Mouse (Mus musculus) spleen, postnatal 10 days (tissue): ENCODE measurements around the gene Kbtbd13.
"Not testable (repeated sequence)": the region's sequence is repeated elsewhere in the genome, so short reads cannot be mapped to it uniquely, and the experiment has no call there.

Experiments used
- DNase-seq, 2 experiments: peaks; one replicate each; pipeline ENCODE4 v3.0.0; 2021 to 2022; ENCODE audit warnings: low spot score in 2 of 2

Gene Kbtbd13

DNA sequence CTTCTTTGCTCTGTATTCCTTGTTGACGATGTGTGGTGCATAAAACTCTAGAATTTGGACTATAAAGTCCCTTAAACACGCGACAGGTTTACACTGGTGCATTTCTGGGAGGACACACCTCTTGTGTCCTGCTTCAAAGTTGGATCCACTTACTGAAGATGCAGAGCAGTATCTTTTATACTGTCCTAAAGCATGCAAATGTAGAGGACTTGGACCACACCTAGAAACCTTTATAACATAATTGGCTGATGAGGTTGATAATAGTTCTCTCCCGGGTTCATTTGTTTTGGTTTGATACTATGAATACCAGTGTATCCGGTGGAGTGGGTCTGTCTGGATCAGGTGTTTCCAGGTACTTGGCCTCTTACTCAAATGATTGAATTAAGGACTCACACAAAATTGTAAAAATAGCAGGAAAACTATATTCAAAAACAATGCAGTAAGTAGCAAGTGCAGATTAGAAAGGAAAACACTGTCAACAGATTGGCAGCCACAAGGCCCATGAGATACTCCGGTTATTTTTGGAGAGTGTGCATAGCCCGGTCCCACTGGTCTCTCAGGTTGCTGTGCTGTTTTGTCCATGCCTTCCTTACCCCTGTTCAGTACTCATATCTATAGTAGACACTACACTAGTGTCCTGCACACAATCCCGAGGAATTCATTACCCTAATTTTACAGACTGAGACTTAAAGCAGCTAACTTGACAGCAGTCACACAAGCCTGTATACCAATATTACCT lies 44.2 kb downstream of the Kbtbd13 start:
- no peak for DNase-seq

DNA sequence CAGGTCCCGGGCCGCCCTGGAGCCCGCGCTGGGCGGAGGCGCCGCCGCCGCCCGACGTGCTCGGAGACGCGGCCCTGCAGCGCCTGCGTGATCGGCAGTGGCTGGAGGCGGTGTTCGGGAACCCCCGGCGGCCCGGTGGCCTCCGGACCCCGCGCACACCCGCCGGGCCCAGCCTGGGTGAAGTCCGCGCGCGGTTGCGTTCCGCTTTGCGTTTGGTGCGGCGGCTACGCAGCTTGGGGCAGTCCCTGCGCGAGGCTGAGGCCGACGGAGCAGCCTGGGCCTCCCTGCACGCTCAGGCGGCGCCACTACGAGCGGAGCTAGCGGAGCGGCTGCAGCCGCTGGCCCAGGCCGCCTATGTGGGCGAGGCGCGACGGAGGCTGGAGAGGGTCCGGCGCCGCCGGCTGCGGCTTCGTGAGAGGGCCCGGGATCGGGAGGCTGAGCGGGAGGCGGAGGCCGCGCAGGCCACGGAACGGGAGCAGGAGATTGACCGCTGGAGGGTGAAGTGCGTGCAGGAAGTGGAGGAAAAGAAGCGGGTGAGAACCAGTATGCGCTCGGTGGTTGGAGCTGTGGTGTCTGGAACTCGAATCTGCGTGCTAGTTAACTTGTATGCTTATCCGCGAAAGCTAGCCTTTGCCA lies 44.9 kb downstream of the Kbtbd13 start:
- DNase-seq, result peak; percentile 70 to 75

DNA sequence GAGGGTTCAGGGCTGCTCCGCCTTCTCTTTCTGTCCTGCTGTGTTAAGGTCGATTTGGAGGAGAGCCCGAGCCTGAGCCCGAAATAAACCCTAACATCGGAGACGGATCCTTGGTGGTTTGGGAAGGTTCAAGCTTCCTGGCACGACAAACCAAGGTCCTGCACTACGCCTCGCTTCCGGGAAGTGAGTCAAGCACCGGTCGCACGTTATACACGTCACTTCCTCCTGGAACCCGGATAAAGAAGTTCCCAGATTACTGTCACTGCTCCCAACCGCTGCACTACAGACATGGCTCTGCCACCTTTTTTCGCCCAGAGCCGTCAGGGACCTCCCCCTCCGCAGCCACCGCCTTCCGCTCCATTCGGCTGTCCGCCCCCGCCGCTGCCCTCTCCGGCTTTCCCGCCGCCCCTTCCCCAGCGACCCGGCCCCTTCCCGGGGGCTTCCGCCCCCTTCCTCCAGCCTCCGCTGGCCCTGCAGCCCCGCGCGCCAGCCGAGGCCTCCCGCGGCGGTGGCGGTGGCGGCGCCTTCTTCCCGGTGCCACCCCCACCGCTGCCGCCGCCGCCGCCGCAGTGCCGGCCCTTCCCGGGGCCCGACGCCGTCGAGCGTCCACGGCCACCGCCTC lies 45.5 kb downstream of the Kbtbd13 start, which contains the start of gene Pdcd7:
Pdcd7 (plus strand) TSS at position 251 of the 622 bp plus-strand sequence.
- peak; percentile 88 to 94 for DNase-seq

DNA sequence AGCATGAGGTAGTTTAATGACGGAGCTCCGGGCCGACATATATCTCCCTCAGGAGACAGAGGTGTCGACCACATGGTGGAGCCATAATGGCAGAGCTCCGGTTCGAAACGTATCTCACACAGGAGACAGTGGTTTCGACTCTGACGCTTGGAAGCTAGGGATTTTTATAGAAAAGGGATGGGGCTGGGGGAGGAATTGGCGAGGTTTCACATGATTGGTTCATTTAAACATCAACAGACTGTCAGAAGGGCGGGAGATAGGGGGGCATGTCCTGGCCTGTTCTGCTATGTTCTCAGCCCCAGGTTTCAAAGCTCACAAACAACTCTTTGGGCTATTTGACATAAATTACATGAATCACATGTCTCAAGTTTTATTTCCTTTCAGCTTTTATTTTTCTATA lies 46.0 kb downstream of the Kbtbd13 start:
- not testable (repeated sequence) for DNase-seq

DNA sequence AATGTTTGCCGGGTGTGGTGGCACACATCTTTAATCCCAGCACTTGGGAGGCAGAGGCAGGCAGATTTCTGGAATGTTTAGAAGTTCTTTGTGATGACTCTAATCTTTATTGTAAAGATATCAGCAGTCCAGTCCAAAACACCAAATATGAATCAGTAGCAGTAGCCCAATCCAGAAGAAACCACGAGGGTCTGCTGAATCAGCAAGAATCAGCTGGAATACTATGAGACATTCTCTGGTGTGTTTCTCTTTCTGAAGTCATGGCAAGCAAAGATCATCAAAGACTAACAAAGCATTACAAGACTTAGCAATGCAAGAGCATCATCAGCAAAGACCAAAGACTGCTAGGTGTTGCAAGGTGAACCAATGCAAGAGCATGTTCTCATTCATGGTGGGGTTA lies 51.0 kb downstream of the Kbtbd13 start:
- DNase-seq, result no peak

DNA sequence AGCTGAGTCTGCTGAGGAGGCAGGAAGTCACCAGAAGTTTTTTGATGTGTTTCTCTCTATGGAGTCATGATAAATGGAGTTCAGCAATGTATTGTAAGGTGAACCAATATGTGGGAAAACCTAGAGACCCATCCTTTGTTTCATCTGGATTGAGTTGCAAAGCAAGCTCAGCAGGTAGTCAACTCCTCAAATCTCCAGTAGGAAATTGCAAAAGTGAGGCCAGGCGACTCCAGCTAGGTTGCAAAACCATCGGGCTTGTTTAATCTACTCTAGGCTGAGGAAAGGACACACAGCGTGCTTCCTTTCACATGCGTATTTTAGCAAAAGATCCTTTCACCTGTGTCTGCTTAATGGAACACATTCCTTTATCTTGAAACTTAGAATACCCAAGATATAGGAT lies 52.3 kb downstream of the Kbtbd13 start:
- no peak for DNase-seq
